In genomic region chr19:46639496-46639895, GRCm38 (mm10) we compare ENCODE assay signal across 9 mouse cellular contexts. TPM values are rescaled to one million over a fixed set of nuclear protein-coding genes. Genes with fewer than 3 reads are reported as not detected.
A peak's percentile ranks its signal among the peaks of the same experiment; 100 is the strongest.
DNase-seq lines count a peak whose midpoint lies in the region; ATAC-seq lines count a peak whose summit lies in the region.
"Had no signal": no experiment of that assay in that cellular context is flagged by ENCODE, and none has a peak within 500 bp of the region (broad histone marks: within the 10 kb centered on the region; RNA-seq: fewer than 3 reads in every experiment).

No protein-coding gene starts in this region.

- H3K9ac ChIP-seq in embryonic facial prominence, embryonic 12.5 days = no peak overlapping the region; the same call in 1 of the 2 replicates
- H3K9ac ChIP-seq in kidney, embryonic 16.5 days (replicated peaks; ENCODE audit: low read length) = no peak overlapping the region
- H3K9ac ChIP-seq in embryonic facial prominence, embryonic 13.5 days = no peak overlapping the region
- no peak overlapping the region for H3K9ac ChIP-seq in limb, embryonic 11.5 days (ENCODE audit: low read length)

- no peaks in the 10 kb centered on the region for H3K9me3 ChIP-seq in embryonic facial prominence, embryonic 12.5 days
- no peaks in the 10 kb centered on the region for H3K9me3 ChIP-seq in embryonic facial prominence, embryonic 10.5 days
- no peaks in the 10 kb centered on the region for H3K9me3 ChIP-seq in kidney, embryonic 16.5 days (ENCODE audit: low read length)
- no peaks in the 10 kb centered on the region for H3K9me3 ChIP-seq in embryonic facial prominence, embryonic 13.5 days
- no peaks in the 10 kb centered on the region for H3K9me3 ChIP-seq in limb, embryonic 11.5 days (ENCODE audit: control insufficient read depth, low read length)

- 72% methylated on average over 14 of the region's 14 CpGs for WGBS in embryonic facial prominence, embryonic 12.5 days
- WGBS in embryonic facial prominence, embryonic 10.5 days = 85% methylated on average over 14 of the region's 14 CpGs
- WGBS in kidney, embryonic 16.5 days = 77% methylated on average over 14 of the region's 14 CpGs
- 52% methylated on average over 14 of the region's 14 CpGs for WGBS in embryonic facial prominence, embryonic 13.5 days
- WGBS in limb, embryonic 11.5 days = 49% methylated on average over 14 of the region's 14 CpGs

- no peak for DNase-seq in embryonic facial prominence, embryonic 10.5 days (ENCODE audit: low spot score)
- no peak for DNase-seq in kidney, adult 8-10 months
- peak; percentile 49 for DNase-seq in limb, embryonic 11.5 days (ENCODE audit: low spot score)
- no peak for DNase-seq in cerebellum, adult 18-20 months
- no peak for DNase-seq in spleen, postnatal 14 days (ENCODE audit: low spot score in 2 of 2)

- H3K36me3 ChIP-seq in embryonic facial prominence, embryonic 12.5 days = 0 out of 2 replicates have a peak, but pooled peaks cover 3% of the 10 kb centered on the region
- peaks cover 44% of the 10 kb centered on the region for H3K36me3 ChIP-seq in embryonic facial prominence, embryonic 10.5 days (replicated peaks)
- peaks cover 12% of the 10 kb centered on the region; the same call in 1 of the 2 replicates for H3K36me3 ChIP-seq in kidney, embryonic 16.5 days (ENCODE audit: insufficient read depth, low read length)
- H3K36me3 ChIP-seq in embryonic facial prominence, embryonic 13.5 days = peaks cover 14% of the 10 kb centered on the region; the same call in 1 of the 2 replicates
- peaks cover 2% of the 10 kb centered on the region; the same call in 1 of the 2 replicates for H3K36me3 ChIP-seq in limb, embryonic 11.5 days (ENCODE audit: control insufficient read depth, insufficient read depth, low read length)

- peak overlapping the region; percentile 51; the same call in 1 of the 2 replicates for H3K27ac ChIP-seq in embryonic facial prominence, embryonic 12.5 days
- H3K27ac ChIP-seq in embryonic facial prominence, embryonic 10.5 days (replicated peaks) = no peak overlapping the region; the same call in 1 of the 2 replicates
- H3K27ac ChIP-seq in kidney, embryonic 16.5 days (ENCODE audit: low read length) = peak overlapping the region; percentile 39; the same call in 1 of the 2 replicates
- peak overlapping the region; percentile 87 for H3K27ac ChIP-seq in embryonic facial prominence, embryonic 13.5 days
- peak overlapping the region; percentile 68 for H3K27ac ChIP-seq in limb, embryonic 11.5 days (replicated peaks; ENCODE audit: low read depth, low read length)

- H3K4me1 ChIP-seq in embryonic facial prominence, embryonic 12.5 days = peaks cover 65% of the 10 kb centered on the region
- peaks cover 79% of the 10 kb centered on the region for H3K4me1 ChIP-seq in embryonic facial prominence, embryonic 10.5 days
- peaks cover 72% of the 10 kb centered on the region for H3K4me1 ChIP-seq in kidney, embryonic 16.5 days (ENCODE audit: insufficient read depth, low read length)
- peaks cover 78% of the 10 kb centered on the region for H3K4me1 ChIP-seq in embryonic facial prominence, embryonic 13.5 days
- H3K4me1 ChIP-seq in limb, embryonic 11.5 days (ENCODE audit: control insufficient read depth, insufficient read depth, low read length) = peaks cover 53% of the 10 kb centered on the region

- H3K27me3 ChIP-seq in embryonic facial prominence, embryonic 12.5 days = no peaks in the 10 kb centered on the region
- no peaks in the 10 kb centered on the region for H3K27me3 ChIP-seq in embryonic facial prominence, embryonic 10.5 days (replicated peaks; ENCODE audit: low read depth, poor library complexity, severe bottlenecking)
- H3K27me3 ChIP-seq in kidney, embryonic 16.5 days (ENCODE audit: insufficient read depth, low read length) = no peaks in the 10 kb centered on the region
- H3K27me3 ChIP-seq in embryonic facial prominence, embryonic 13.5 days = no peaks in the 10 kb centered on the region
- H3K27me3 ChIP-seq in limb, embryonic 11.5 days (ENCODE audit: control insufficient read depth, insufficient read depth, low read length) = no peaks in the 10 kb centered on the region

- no peak overlapping the region for H3K4me2 ChIP-seq in embryonic facial prominence, embryonic 12.5 days (replicated peaks)
- no peak overlapping the region for H3K4me2 ChIP-seq in kidney, embryonic 16.5 days (replicated peaks; ENCODE audit: low read depth, low read length)
- H3K4me2 ChIP-seq in embryonic facial prominence, embryonic 13.5 days = 0 out of 2 replicates have a peak overlapping the region, but pooled peaks have one; percentile 2
- no peak overlapping the region for H3K4me2 ChIP-seq in limb, embryonic 11.5 days (ENCODE audit: low read depth, severe bottlenecking)

- H3K4me3 ChIP-seq in embryonic facial prominence, embryonic 12.5 days = no peak overlapping the region
- no peak overlapping the region for H3K4me3 ChIP-seq in embryonic facial prominence, embryonic 10.5 days
- H3K4me3 ChIP-seq in kidney, embryonic 16.5 days (ENCODE audit: low read length) = no peak overlapping the region
- H3K4me3 ChIP-seq in embryonic facial prominence, embryonic 13.5 days = no peak overlapping the region
- H3K4me3 ChIP-seq in limb, embryonic 11.5 days (ENCODE audit: low read depth, low read length) = no peak overlapping the region

- no peak for ATAC-seq in embryonic facial prominence, embryonic 12.5 days (ENCODE audit: insufficient number of reproducible peaks, insufficient read depth, low FRiP score, low TSS enrichment)
- no peak for ATAC-seq in kidney, embryonic 16.5 days (ENCODE audit: low FRiP score, low TSS enrichment)
- ATAC-seq in embryonic facial prominence, embryonic 13.5 days (ENCODE audit: insufficient number of reproducible peaks, insufficient read depth, low FRiP score, low TSS enrichment, low read depth) = no peak
- no peak for ATAC-seq in limb, embryonic 11.5 days (ENCODE audit: insufficient number of reproducible peaks, low FRiP score, low TSS enrichment, low read depth)
- ATAC-seq: hindbrain, embryonic 16.5 days had no signal

RNA-seq across cellular contexts. Expression of gene Cyp17a1, which starts 33.5 kb away (rescaled TPM):
- 0.26 TPM in 1 of 2 replicates, not detected in the other for polyA plus RNA-seq in embryonic facial prominence, embryonic 12.5 days (2016; fragmentation: Nextera tagmentation; extraction: Ambion mirVana)
- not detected in 2 replicates for polyA plus RNA-seq in embryonic facial prominence, embryonic 10.5 days (2016; fragmentation: Nextera tagmentation; extraction: Ambion mirVana)
- polyA plus RNA-seq in kidney, embryonic 16.5 days (2015; fragmentation: Nextera tagmentation; extraction: Ambion mirVana) = 7.1 TPM in 1 of 2 replicates, not detected in the other
- polyA plus RNA-seq in embryonic facial prominence, embryonic 13.5 days (2015; fragmentation: Nextera tagmentation; extraction: Ambion mirVana) = not detected in 2 replicates
- not detected in 2 replicates for polyA plus RNA-seq in limb, embryonic 11.5 days (2014; fragmentation: Nextera tagmentation; extraction: Ambion mirVana)
- polyA plus RNA-seq: hindbrain, embryonic 16.5 days had no signal

RNA-seq across cellular contexts. Expression of gene Wbp1l, which starts 40.6 kb away (rescaled TPM):
- polyA plus RNA-seq in embryonic facial prominence, embryonic 12.5 days (2016; fragmentation: Nextera tagmentation; extraction: Ambion mirVana) = 52.5 and 54.1 TPM in 2 replicates
- 50.8 and 57.3 TPM in 2 replicates for polyA plus RNA-seq in embryonic facial prominence, embryonic 10.5 days (2016; fragmentation: Nextera tagmentation; extraction: Ambion mirVana)
- 53.4 and 54.4 TPM in 2 replicates for polyA plus RNA-seq in kidney, embryonic 16.5 days (2015; fragmentation: Nextera tagmentation; extraction: Ambion mirVana)
- polyA plus RNA-seq in embryonic facial prominence, embryonic 13.5 days (2015; fragmentation: Nextera tagmentation; extraction: Ambion mirVana) = 41.9 and 42.5 TPM in 2 replicates
- polyA plus RNA-seq in limb, embryonic 11.5 days (2014; fragmentation: Nextera tagmentation; extraction: Ambion mirVana) = 40.4 and 40.8 TPM in 2 replicates

RNA-seq across cellular contexts. Expression of gene Borcs7, which starts 50.2 kb away (rescaled TPM):
- 16.1 TPM in 2 replicates for polyA plus RNA-seq in embryonic facial prominence, embryonic 12.5 days (2016; fragmentation: Nextera tagmentation; extraction: Ambion mirVana)
- polyA plus RNA-seq in embryonic facial prominence, embryonic 10.5 days (2016; fragmentation: Nextera tagmentation; extraction: Ambion mirVana) = 13.6 and 15.5 TPM in 2 replicates
- polyA plus RNA-seq in kidney, embryonic 16.5 days (2015; fragmentation: Nextera tagmentation; extraction: Ambion mirVana) = 15.6 and 19.0 TPM in 2 replicates
- polyA plus RNA-seq in embryonic facial prominence, embryonic 13.5 days (2015; fragmentation: Nextera tagmentation; extraction: Ambion mirVana) = 14.6 and 17.4 TPM in 2 replicates
- polyA plus RNA-seq in limb, embryonic 11.5 days (2014; fragmentation: Nextera tagmentation; extraction: Ambion mirVana) = 11.8 and 14.6 TPM in 2 replicates
